19 mouse cellular contexts compared by ENCODE assay signal in the genomic region with DNA sequence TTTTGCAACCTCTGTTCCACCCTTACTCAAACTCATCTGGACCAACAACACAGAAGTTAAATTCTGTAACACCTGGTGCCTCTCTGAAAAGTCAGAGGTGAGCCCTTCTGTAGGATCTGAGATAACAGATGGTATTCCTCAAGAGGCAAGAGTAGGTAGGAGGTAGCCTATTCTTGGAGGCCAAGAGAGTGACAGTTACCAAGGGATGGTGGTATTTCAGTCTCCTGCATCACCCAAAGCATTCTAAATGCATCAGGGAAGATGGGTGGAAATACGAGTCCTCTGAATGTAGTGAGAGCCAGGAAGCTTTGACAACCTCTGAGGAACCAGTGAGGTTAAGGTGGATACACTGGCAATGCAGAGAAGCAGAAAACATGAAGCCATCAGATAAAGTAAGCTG.
DNase-seq lines count a peak whose midpoint lies in the region; ATAC-seq lines count a peak whose summit lies in the region.
"Had no signal": no experiment of that assay in that cellular context is flagged by ENCODE, and none has a peak within 500 bp of the region (broad histone marks: within the 10 kb centered on the region; RNA-seq: fewer than 3 reads in every experiment).

No protein-coding gene starts in this region.

- H3K9ac ChIP-seq in hindbrain, embryonic 11.5 days (ENCODE audit: low read depth, low read length), result no peak overlapping the region
- H3K9ac ChIP-seq: embryonic facial prominence, embryonic 12.5 days; forebrain, embryonic 13.5 days; forebrain, embryonic 15.5 days had no signal

- no peak overlapping the region for H3K4me3 ChIP-seq in hindbrain, embryonic 11.5 days (ENCODE audit: low read depth, low read length)
- H3K4me3 ChIP-seq: embryonic facial prominence, embryonic 10.5 days; embryonic facial prominence, embryonic 12.5 days; forebrain, embryonic 13.5 days; forebrain, embryonic 15.5 days had no signal

- H3K4me1 ChIP-seq in hindbrain, embryonic 11.5 days (replicated peaks; ENCODE audit: control insufficient read depth, insufficient read depth, low read length), result no peaks in the 10 kb centered on the region
- H3K4me1 ChIP-seq: embryonic facial prominence, embryonic 10.5 days; embryonic facial prominence, embryonic 12.5 days; forebrain, embryonic 13.5 days; forebrain, embryonic 15.5 days had no signal

- no peaks in the 10 kb centered on the region for H3K9me3 ChIP-seq in hindbrain, embryonic 11.5 days (ENCODE audit: control insufficient read depth, low read length)
- H3K9me3 ChIP-seq: embryonic facial prominence, embryonic 10.5 days; embryonic facial prominence, embryonic 12.5 days; forebrain, embryonic 13.5 days; forebrain, embryonic 15.5 days had no signal

- 64% methylated on average over 1 of the region's 1 CpGs for WGBS in hindbrain, embryonic 11.5 days

- no peaks in the 10 kb centered on the region for H3K36me3 ChIP-seq in hindbrain, embryonic 11.5 days (ENCODE audit: control insufficient read depth, insufficient read depth, low read length)
- H3K36me3 ChIP-seq: embryonic facial prominence, embryonic 10.5 days; embryonic facial prominence, embryonic 12.5 days; forebrain, embryonic 15.5 days had no signal

- no peak overlapping the region for H3K4me2 ChIP-seq in hindbrain, embryonic 11.5 days (replicated peaks; ENCODE audit: low read depth, low read length)
- H3K4me2 ChIP-seq: embryonic facial prominence, embryonic 12.5 days; forebrain, embryonic 13.5 days; forebrain, embryonic 15.5 days had no signal

- peak; percentile 20 to 27 for DNase-seq in frontal cortex, adult 2 months (ENCODE audit: extremely low spot score in 1 of 2, low spot score in 1 of 2)
- DNase-seq in frontal cortex, postnatal 10 days (ENCODE audit: low spot score in 2 of 2), result no peak
- DNase-seq in right cerebral cortex, adult 18-20 months, result peak; percentile 11
- no peak for DNase-seq in right cerebral cortex, postnatal 4 days
- peak; percentile 58 for DNase-seq in brain, adult 2 months (ENCODE audit: low read depth, low spot score)
- DNase-seq in telencephalon, adult 2 months (ENCODE audit: low read depth, low spot score), result peak; percentile 39
- no peak for DNase-seq in hindbrain, embryonic 11.5 days (ENCODE audit: low spot score)
- DNase-seq: adrenal gland, adult 2 months; adrenal gland, postnatal 10 days; adrenal gland, postnatal 25 days; cerebellum, adult 11-12 months; cerebellum, adult 2 months; cerebellum, adult 9-10 months; cerebellum, postnatal 10 days; cerebellum, postnatal 25 days had no signal

- H3K27ac ChIP-seq in hindbrain, embryonic 11.5 days (ENCODE audit: low read depth, low read length), result no peak overlapping the region
- H3K27ac ChIP-seq: embryonic facial prominence, embryonic 10.5 days; embryonic facial prominence, embryonic 12.5 days; forebrain, embryonic 13.5 days; forebrain, embryonic 15.5 days had no signal

- ATAC-seq in hindbrain, embryonic 11.5 days (ENCODE audit: low FRiP score), result no peak
- ATAC-seq: forebrain, embryonic 13.5 days; forebrain, embryonic 15.5 days had no signal

- no peaks in the 10 kb centered on the region for H3K27me3 ChIP-seq in hindbrain, embryonic 11.5 days (ENCODE audit: control insufficient read depth, insufficient read depth, low read length)
- H3K27me3 ChIP-seq: forebrain, embryonic 13.5 days; forebrain, embryonic 15.5 days had no signal

Comparison
In these comparisons a context has a peak if more than half of its experiments do, and no peak if none do; other contexts are left out.
1. DNase-seq: peak in frontal cortex, adult 2 months (2 of 2), right cerebral cortex, adult 18-20 months (single experiment), brain, adult 2 months (single experiment) and telencephalon, adult 2 months (single experiment); none in frontal cortex, postnatal 10 days (0 of 2), right cerebral cortex, postnatal 4 days (single experiment) and hindbrain, embryonic 11.5 days (single experiment).